Mouse (Mus musculus) testis, adult 2 months (tissue): ENCODE data around the gene Gprc5d. TPM values are rescaled to one million over a fixed set of nuclear protein-coding genes. Genes with fewer than 3 reads are reported as not detected.

Experiments used
- H3K27ac ChIP-seq: fragments of 200-500 bp; 2 replicates; pipeline ENCODE4 v1.5.1; 2012; ENCODE audit warnings: low read depth, low read length; ENCODE audit not compliant: control insufficient read depth, insufficient read depth
- H3K27me3 ChIP-seq: fragments of 200-500 bp; 2 replicates; pipeline ENCODE4 v1.6.1; 2012; ENCODE audit warnings: mild to moderate bottlenecking, low read length, moderate library complexity; ENCODE audit not compliant: control insufficient read depth, insufficient read depth
- H3K36me3 ChIP-seq: fragments of 200-500 bp; 2 replicates; pipeline ENCODE4 v1.6.1; 2012; ENCODE audit warnings: mild to moderate bottlenecking, low read length; ENCODE audit not compliant: control insufficient read depth, insufficient read depth
- H3K4me1 ChIP-seq: fragments of 200-500 bp; 2 replicates; pipeline ENCODE4 v1.6.1; 2012; ENCODE audit warnings: low read length; ENCODE audit not compliant: control insufficient read depth, insufficient read depth
- H3K4me3 ChIP-seq: fragments of 200-500 bp; 2 replicates; pipeline ENCODE4 v1.5.1; 2012; ENCODE audit warnings: low read depth, mild to moderate bottlenecking, low read length, moderate library complexity, mixed read lengths; ENCODE audit not compliant: control insufficient read depth
- CTCF ChIP-seq: fragments of 200-500 bp; IDR thresholded peaks from 2 replicates; pipeline ENCODE4 v1.5.1; 2012; ENCODE audit warnings: low read depth, mild to moderate bottlenecking, inconsistent platforms, low read length, moderate library complexity; ENCODE audit not compliant: control insufficient read depth, insufficient read depth, insufficient replicate concordance
- POLR2A ChIP-seq: fragments of 200-500 bp; IDR thresholded peaks from 2 replicates; pipeline ENCODE4 v1.6.1; 2012; ENCODE audit warnings: low read depth, mild to moderate bottlenecking, inconsistent platforms, low read length, moderate library complexity; ENCODE audit not compliant: control insufficient read depth
- polyA plus RNA-seq: library from polyadenylated mRNA; depleted of rRNA; stranded (reverse); fragments of >200 nt; gene quantifications from 2 replicates; pipeline ENCODE4 v1.2.3, GENCODE M21; 2012; rRNA removed

The Gprc5d gene
- polyA plus RNA-seq, result 0.60 and 0.65 TPM in 2 replicates

GRCm38 (mm10) chr6:135118183-135118582, at the start of gene Gprc5d:
Gene Gprc5d, minus strand, starts transcription at chr6:135118283.
- Histone ChIP-seq H3K4me1 (no peaks in the 10 kb centered on the region), H3K4me3 (no peak within 1 kb of the TSS), H3K27me3 (no peaks in the 10 kb centered on the region), H3K27ac (no peak within 1 kb of the TSS), H3K36me3 (no peaks in the 10 kb centered on the region)
- TF ChIP-seq POLR2A (no peak), CTCF (no peak)

- no peaks in the 10 kb centered on the region for H3K36me3 ChIP-seq
- TF ChIP-seq CTCF (no peak), POLR2A (no peak)
- no peak overlapping the region for H3K4me3 ChIP-seq
- H3K27me3 ChIP-seq, result no peaks in the 10 kb centered on the region
- H3K27ac ChIP-seq, result no peak overlapping the region
- peaks cover 12% of the 10 kb centered on the region for H3K4me1 ChIP-seq
Observed at GRCm38 (mm10) chr6:135166712-135167111, 48.6 kb upstream of the Gprc5d start.

- Histone ChIP-seq H3K27ac (no peak overlapping the region), H3K36me3 (no peaks in the 10 kb centered on the region), H3K4me3 (no peak overlapping the region), H3K4me1 (peaks cover 12% of the 10 kb centered on the region), H3K27me3 (no peaks in the 10 kb centered on the region)
- TF ChIP-seq POLR2A (no peak), CTCF (no peak)
Observed at GRCm38 (mm10) chr6:135166262-135166661, 48.2 kb upstream of the Gprc5d start.

- TF ChIP-seq POLR2A (no peak), CTCF (no peak)
- no peak overlapping the region for H3K27ac ChIP-seq
- no peaks in the 10 kb centered on the region for H3K27me3 ChIP-seq
- H3K36me3 ChIP-seq, result no peaks in the 10 kb centered on the region
- H3K4me3 ChIP-seq, result no peak overlapping the region
- peaks cover 12% of the 10 kb centered on the region for H3K4me1 ChIP-seq
Observed at GRCm38 (mm10) chr6:135165706-135166105, 47.6 kb upstream of the Gprc5d start.

GRCm38 (mm10) chr6:135165191-135165590, 47.1 kb upstream of the Gprc5d start:
- Histone ChIP-seq H3K27ac (no peak overlapping the region), H3K4me1 (peaks cover 12% of the 10 kb centered on the region), H3K36me3 (no peaks in the 10 kb centered on the region), H3K4me3 (no peak overlapping the region), H3K27me3 (no peaks in the 10 kb centered on the region)
- TF ChIP-seq POLR2A (no peak), CTCF (no peak)

- Histone ChIP-seq H3K27ac (no peak overlapping the region), H3K4me3 (no peak overlapping the region), H3K27me3 (no peaks in the 10 kb centered on the region), H3K36me3 (no peaks in the 10 kb centered on the region), H3K4me1 (peaks cover 7% of the 10 kb centered on the region)
- no peak for TF ChIP-seq POLR2A
Observed at GRCm38 (mm10) chr6:135162861-135163260, 44.8 kb upstream of the Gprc5d start.

- Histone ChIP-seq H3K27me3 (no peaks in the 10 kb centered on the region), H3K36me3 (no peaks in the 10 kb centered on the region), H3K27ac (no peak overlapping the region), H3K4me3 (no peak overlapping the region), H3K4me1 (peaks cover 1% of the 10 kb centered on the region)
- TF ChIP-seq POLR2A (no peak), CTCF (no peak)
Observed at GRCm38 (mm10) chr6:135162311-135162710, 44.2 kb upstream of the Gprc5d start.

- H3K4me1 ChIP-seq, result no peaks in the 10 kb centered on the region
- no peak overlapping the region for H3K27ac ChIP-seq
- H3K4me3 ChIP-seq, result no peak overlapping the region
- no peak for TF ChIP-seq CTCF
- TF ChIP-seq POLR2A, result no peak
- no peaks in the 10 kb centered on the region for H3K27me3 ChIP-seq
- no peaks in the 10 kb centered on the region for H3K36me3 ChIP-seq
Observed at GRCm38 (mm10) chr6:135161356-135161755, 43.3 kb upstream of the Gprc5d start.
